Comparison of ENCODE assay signal across 8 mouse cellular contexts in the genomic region with DNA sequence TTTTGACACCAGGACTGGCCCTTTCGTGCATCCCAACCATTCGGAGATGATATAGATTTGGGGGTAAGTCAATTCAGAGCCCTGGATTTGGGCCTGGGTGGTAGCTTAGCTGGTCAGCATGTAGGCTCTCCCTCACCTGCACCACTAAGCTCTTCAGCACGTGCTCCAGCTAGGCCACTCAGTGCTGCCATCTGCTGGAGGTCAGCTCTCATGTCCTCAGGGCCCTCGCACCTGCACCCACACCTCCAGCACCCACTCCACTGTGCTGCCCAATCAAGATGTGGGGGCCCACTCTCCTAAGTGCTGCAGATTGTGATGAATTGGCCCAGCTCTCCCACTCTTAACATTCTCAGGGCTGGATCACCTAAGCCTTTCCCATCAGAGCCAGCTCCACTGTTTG. TPM values are rescaled to one million over a fixed set of nuclear protein-coding genes. Genes with fewer than 3 reads are reported as not detected.
DNase-seq lines count a peak whose midpoint lies in the region; ATAC-seq and TF ChIP-seq lines count a peak whose summit lies in the region.

No protein-coding gene starts in this region.

- no peaks in the 10 kb centered on the region for H3K27me3 ChIP-seq in heart, postnatal 0 days (ENCODE audit: control insufficient read depth, insufficient read depth, low read length)

- no peak overlapping the region for H3K27ac ChIP-seq in gastrocnemius, adult 2 months
- H3K27ac ChIP-seq in heart, postnatal 0 days (ENCODE audit: low read depth): no peak overlapping the region

- TF ChIP-seq CTCF in gastrocnemius, adult 2 months (IDR thresholded peaks at IDR 0.05): peak; percentile 68
- peak; percentile 57 for TF ChIP-seq CTCF in heart, postnatal 0 days (IDR thresholded peaks at IDR 0.05; ENCODE audit: low read depth)

- ATAC-seq in heart, postnatal 0 days (ENCODE audit: insufficient read depth, low read depth): peak; percentile 27; the same call in 1 of the 2 replicates
- ATAC-seq in megakaryocyte progenitor cell, adult 5-6 weeks (replicated peaks; ENCODE audit: poor library complexity): peak; percentile 92

- no peak overlapping the region for H3K4me3 ChIP-seq in gastrocnemius, adult 2 months
- H3K4me3 ChIP-seq in heart, postnatal 0 days (ENCODE audit: low read depth, low read length): no peak overlapping the region

- no peak for TF ChIP-seq EP300 in heart, postnatal 0 days (IDR thresholded peaks at IDR 0.05; ENCODE audit: low read depth)

- H3K4me1 ChIP-seq in heart, postnatal 0 days (ENCODE audit: control insufficient read depth, insufficient read depth): no peaks in the 10 kb centered on the region

- no peak overlapping the region for H3K4me2 ChIP-seq in heart, postnatal 0 days (ENCODE audit: low read depth, low read length)

- intact Hi-C loops in gastrocnemius, adult 2 months (cut with DNase I): no loop called here

- no peaks in the 10 kb centered on the region for H3K9me3 ChIP-seq in heart, postnatal 0 days (replicated peaks; ENCODE audit: control insufficient read depth, low read length)

- no peaks in the 10 kb centered on the region for H3K36me3 ChIP-seq in heart, postnatal 0 days (replicated peaks; ENCODE audit: control insufficient read depth, insufficient read depth, low read length)

- 60% methylated on average over 4 of the region's 4 CpGs for WGBS in heart, postnatal 0 days

- peak; percentile 60 for DNase-seq in gastrocnemius, adult 2 months
- DNase-seq in gastrocnemius, adult 8-10 months (ENCODE audit: low spot score in 2 of 2): no peak
- DNase-seq in R1 (ENCODE audit: low read depth, low spot score): peak; percentile 70
- peak; percentile 56 to 78 for DNase-seq in cerebellum, postnatal 25 days
- no peak for DNase-seq in heart, postnatal 0 days (ENCODE audit: low spot score)
- peak; percentile 54 for DNase-seq in kidney, postnatal 14 days
- DNase-seq in spleen, postnatal 4 days (ENCODE audit: low spot score in 2 of 2): peak; percentile 54 to 84

- H3K9ac ChIP-seq in heart, postnatal 0 days (replicated peaks; ENCODE audit: low read depth, low read length): no peak overlapping the region

RNA-seq across cellular contexts. Expression of gene Pfkp, which starts 41.4 kb away (rescaled TPM):
- total RNA-seq in gastrocnemius, adult 2 months (2021): 1 to 10 TPM; 4.0 to 5.8 TPM
- 1 to 10 TPM; 1.2 to 3.3 (median 3.2) TPM for total RNA-seq in gastrocnemius, adult 8-10 months (2022)
- total RNA-seq in heart, postnatal 0 days (2014; rRNA removed; ENCODE audit: low replicate concordance): 149 and 162 TPM in 2 replicates
- 77.3 and 82.9 TPM in 2 replicates for polyA plus RNA-seq in heart, postnatal 0 days (2015; fragmentation: Nextera tagmentation; extraction: Ambion mirVana)
- 45.2 and 49.0 TPM in 2 replicates for total RNA-seq in megakaryocyte progenitor cell, adult 5-6 weeks (2015)
- total RNA-seq in megakaryocyte progenitor cell, adult 5-6 weeks (2017): 98.1 and 99.4 TPM in 2 replicates

Comparison
In these comparisons a context has a peak if more than half of its experiments do, and no peak if none do; other contexts are left out.
1. DNase-seq: peak in gastrocnemius, adult 2 months (single experiment), R1 (single experiment), cerebellum, postnatal 25 days (2 of 2), kidney, postnatal 14 days (single experiment) and spleen, postnatal 4 days (2 of 2); none in gastrocnemius, adult 8-10 months (0 of 2) and heart, postnatal 0 days (single experiment).
2. RNA of gene Pfkp, which starts 41.4 kb away (total RNA-seq): 149 to 162 TPM in heart, postnatal 0 days and 45.2 to 99.4 TPM in megakaryocyte progenitor cell, adult 5-6 weeks; 4.0 to 5.8 TPM in gastrocnemius, adult 2 months and 1.2 to 3.3 TPM in gastrocnemius, adult 8-10 months; every median in the first group is over 4 times any median in the second.